Mouse (Mus musculus) embryonic stem cell, embryonic (primary cell): ENCODE measurements around the gene Snupn.

Source experiments
- CTCF ChIA-PET, 4 experiments: fragments of 300-600 bp in 2 of 4; fragments of 350-600 bp in 2 of 4; sonication (Branson Sonifier 250); formaldehyde crosslinking; loops; one replicate each; lab custom pipeline; 2022; ENCODE audit warnings: inconsistent platforms in 2 of 4; lab: Charles Lee
- POLR2A ChIA-PET, 4 experiments: fragments of 300-600 bp in 2 of 4; fragments of 350-600 bp in 2 of 4; sonication (Branson Sonifier 250); formaldehyde crosslinking; loops; one replicate each; lab custom pipeline; 2022; ENCODE audit warnings: antibody characterized with exemption in 4 of 4, inconsistent platforms in 1 of 4; lab: Charles Lee

The Snupn gene

DNA sequence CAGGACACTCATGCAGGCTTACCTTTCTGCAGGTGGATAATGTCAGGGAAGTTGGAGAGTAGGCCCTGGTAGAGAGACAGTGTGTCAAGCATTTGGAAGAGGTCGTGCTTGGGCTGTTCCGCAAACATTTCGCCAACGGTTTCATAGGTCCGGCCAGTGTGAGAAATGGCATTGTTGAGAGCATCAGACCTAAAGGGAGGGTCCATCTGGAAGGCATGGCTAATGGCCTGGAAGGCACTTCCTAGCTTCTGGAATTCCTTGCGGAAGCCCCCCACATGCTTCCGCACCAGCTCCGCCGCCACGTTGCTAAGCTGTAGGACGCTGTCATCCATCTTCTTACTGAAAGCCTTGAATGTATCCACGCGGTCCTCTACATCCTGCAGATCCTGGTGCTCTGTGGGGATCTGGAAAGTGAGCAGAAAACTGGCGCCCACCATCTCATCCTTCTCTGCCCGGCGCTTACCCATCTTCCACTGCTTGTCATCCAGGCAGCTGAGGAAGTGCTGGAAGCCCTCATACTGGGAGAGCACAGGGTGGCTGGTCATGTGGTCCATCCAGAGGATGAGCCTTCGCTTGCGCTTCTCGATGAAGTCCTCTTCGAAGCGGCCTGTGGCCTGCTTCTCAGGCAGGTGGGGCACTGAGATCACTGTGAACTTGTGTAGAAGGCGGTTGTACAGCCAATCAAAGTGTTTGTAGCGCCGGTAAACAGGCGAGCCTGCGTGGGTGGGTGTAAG lies 25.2 kb upstream of the Snupn start:
- ChIA-PET CTCF (interaction anchor here in 3 of 4 experiments (0.6 to 3.6 kb wide), 5 partner anchors 34 to 195 kb away, joined by 3 to 20 read pairs (median 5); no protein-coding TSS in a partner anchor), POLR2A (interaction anchor here in 3 of 4 experiments (0.5 to 3.1 kb wide), 9 partner anchors 11 to 166 kb away, joined by 3 to 18 read pairs (median 3); partner anchors contain the start of genes Imp3 (in 2 of the 3) and Snupn (in 1 of the 3))

DNA sequence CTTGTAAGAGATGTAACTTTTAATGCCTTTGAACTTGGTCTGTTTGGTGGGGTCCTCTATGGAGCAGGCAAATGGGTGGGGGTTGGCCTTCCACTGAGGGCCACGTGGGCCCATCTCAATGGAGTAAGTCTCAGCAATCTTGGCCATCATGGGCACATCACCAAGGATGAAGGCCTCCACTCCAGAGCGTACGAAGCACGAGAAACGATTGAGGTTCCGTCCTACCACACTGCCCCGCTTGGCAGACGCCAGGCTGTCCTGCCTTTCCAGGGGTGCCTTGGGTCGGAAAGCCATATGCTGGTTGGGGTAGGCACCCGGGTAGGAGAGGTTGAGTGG lies 24.7 kb upstream of the Snupn start:
- ChIA-PET POLR2A (interaction anchor here in 2 of 4 experiments (0.7 to 3.1 kb wide), 7 partner anchors 11 to 617 kb away, joined by 3 to 18 read pairs (median 5); partner anchors contain the start of gene Imp3 (in 2 of the 2)), CTCF (interaction anchor here in 3 of 4 experiments (0.6 to 3.6 kb wide), 4 partner anchors 34 to 196 kb away, joined by 3 to 20 read pairs (median 3); no protein-coding TSS in a partner anchor)

DNA sequence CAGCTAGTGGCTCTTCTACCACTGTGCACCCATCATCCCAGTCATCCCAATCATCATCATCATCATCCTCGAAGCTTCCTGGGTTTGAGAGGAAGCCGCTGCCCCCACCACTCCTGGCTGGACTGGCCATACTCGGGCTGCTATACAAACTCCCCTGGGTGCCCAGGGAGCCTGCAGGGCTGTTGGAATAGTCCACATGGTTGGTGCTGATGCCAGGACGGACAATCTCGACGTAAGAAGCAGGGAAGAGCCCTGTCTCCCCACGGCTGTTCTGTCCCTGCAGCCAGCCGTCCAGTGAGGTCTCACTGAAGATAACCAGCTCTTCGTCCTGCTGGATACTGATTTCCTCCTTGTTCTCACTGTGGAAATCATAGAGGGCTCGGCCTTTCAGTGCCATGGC lies 24.3 kb upstream of the Snupn start:
- ChIA-PET POLR2A (interaction anchor here in 2 of 4 experiments (0.7 to 3.1 kb wide), 9 partner anchors 11 to 617 kb away, joined by 3 to 18 read pairs (median 9); partner anchors contain the start of genes Imp3 (in 2 of the 2), Ptpn9 (in 1 of the 2) and Snupn (in 1 of the 2)), CTCF (interaction anchor here (0.5 to 3.6 kb wide), 6 partner anchors 9 to 196 kb away, joined by 3 to 20 read pairs (median 4); no protein-coding TSS in a partner anchor)

DNA sequence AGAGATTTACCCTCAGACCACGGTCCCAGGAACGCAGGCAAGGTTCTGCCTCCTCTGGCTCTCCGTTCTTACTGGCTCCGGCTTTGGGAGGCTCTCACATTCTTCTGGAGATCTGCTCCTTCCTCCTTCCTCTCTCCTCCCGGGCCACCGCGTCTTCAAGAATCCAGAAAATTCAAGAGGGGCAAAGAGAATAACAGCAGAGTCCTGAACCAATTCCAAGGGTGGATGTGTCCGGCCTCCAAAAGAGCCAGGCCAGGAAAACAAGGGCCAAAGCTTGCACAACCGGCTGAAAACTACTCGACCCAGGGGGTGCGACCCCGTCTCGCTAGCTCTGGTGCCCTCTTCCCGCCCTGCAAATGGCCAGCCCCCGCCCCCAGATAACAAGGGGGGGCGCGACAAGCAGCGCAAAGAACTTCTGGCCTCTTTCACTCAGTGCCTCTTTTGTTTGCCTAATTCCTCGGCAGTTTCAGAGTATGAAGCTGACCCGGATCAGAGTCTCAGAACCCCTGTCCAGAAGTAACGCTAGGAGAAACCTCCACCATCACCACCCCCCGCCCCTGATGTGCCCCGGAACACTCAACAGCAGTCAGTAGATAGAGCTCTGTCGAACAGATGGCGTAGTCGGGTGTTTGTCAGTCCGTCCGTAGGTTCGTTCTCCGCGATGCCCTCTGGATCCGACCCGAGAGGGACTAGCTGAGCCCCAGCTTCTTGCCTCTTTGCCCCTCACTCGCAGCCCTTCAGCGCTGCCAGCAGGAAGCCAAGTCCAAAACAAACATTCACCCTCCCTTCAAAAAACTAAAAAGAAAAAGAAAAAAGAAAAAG lies 23.3 kb upstream of the Snupn start:
- ChIA-PET CTCF (interaction anchor here (0.6 to 3.6 kb wide), 44 partner anchors 8 to 576 kb away, joined by 3 to 20 read pairs (median 4); partner anchors contain the start of genes Imp3 (in 2 of the 4), Man2c1 (in 2 of the 4), Rpp25 (in 1 of the 4) and Snupn (in 1 of the 4)), POLR2A (interaction anchor here (0.6 to 3.6 kb wide), 41 partner anchors 10 to 292 kb away, joined by 3 to 55 read pairs (median 5); partner anchors contain the start of genes Imp3 (in 4 of the 4), Man2c1 (in 3 of the 4), Snupn (in 3 of the 4) and Ptpn9 (in 2 of the 4))

DNA sequence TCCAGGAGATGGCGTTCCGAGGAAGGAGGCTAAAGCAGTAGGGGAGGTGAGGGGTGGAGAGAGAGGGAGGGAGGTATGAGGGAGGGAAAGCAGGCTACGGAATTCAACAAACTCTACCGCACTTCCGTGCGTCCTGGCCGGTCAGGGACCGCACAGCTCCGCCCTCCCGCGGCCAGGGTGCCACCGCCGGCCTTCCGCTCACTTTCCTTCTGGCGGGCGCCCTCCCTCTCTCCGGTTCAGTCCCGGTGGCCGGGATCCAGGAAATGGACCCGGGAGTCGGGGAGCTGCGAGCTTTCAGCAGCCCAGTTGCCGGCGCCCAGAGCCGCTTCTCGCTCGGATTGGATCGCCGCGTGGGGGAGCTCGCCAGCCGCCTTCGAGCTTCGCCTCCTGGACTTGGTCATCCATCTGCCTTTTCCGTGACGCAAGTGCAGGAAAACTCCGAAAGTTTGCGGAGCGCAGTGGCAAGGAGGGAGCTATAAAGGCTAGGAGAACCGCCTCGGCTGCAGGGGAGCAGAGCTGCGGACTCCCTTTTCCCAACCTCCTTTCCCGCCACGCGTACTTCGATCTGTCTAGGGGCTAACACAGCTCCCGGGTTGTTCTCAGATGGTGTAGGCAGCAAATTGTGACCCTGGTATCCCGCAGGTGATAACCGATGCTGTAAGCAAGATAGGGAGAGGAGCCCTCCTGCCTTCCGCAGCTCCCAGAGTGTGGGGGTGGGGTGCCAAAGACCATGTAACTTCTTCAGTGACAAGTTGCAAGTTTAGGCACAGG lies 22.5 kb upstream of the Snupn start, which contains the start of gene Snx33:
Gene Snx33 (minus strand): TSS at position 331 of the 771 bp plus-strand sequence.
- POLR2A ChIA-PET = interaction anchor here (0.7 to 3.6 kb wide), 37 partner anchors 9 to 293 kb away, joined by 3 to 55 read pairs (median 5); partner anchors contain the start of genes Imp3 (in 4 of the 4), Man2c1 (in 3 of the 4), Snupn (in 3 of the 4) and Ptpn9 (in 2 of the 4)
- CTCF ChIA-PET = interaction anchor here (0.6 to 3.6 kb wide), 42 partner anchors 9 to 808 kb away, joined by 3 to 20 read pairs (median 4); partner anchors contain the start of genes Imp3 (in 2 of the 4), Man2c1 (in 2 of the 4), Rpp25 (in 1 of the 4) and Snupn (in 1 of the 4)

DNA sequence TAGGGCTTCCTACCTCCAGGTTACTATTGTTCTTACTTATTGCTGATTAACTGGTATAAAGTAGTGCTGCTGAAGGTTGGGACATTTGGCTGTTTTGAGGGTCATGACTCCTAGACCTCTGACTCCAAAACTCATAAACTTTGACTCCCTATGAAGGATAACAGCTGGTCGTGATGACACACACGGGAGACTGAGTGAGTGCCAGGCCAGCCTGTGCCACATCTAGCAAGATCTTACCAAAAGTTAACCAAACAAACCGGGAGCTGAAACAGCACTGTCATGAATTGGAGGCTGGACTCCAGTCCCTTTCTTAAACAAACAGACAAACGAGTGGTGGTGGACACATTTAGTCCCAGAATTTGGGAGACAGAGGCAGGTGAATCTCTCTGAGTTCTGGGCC lies 21.2 kb upstream of the Snupn start:
- ChIA-PET CTCF (interaction anchor here in 2 of 4 experiments (1.1 to 3.0 kb wide), 3 partner anchors 15 to 726 kb away, joined by 3 to 14 read pairs (median 4); no protein-coding TSS in a partner anchor), POLR2A (interaction anchor here in 3 of 4 experiments (1.0 to 3.6 kb wide), 6 partner anchors 8 to 22 kb away, joined by 3 to 55 read pairs (median 10); partner anchors contain the start of genes Imp3 (in 3 of the 3) and Snupn (in 2 of the 3))

DNA sequence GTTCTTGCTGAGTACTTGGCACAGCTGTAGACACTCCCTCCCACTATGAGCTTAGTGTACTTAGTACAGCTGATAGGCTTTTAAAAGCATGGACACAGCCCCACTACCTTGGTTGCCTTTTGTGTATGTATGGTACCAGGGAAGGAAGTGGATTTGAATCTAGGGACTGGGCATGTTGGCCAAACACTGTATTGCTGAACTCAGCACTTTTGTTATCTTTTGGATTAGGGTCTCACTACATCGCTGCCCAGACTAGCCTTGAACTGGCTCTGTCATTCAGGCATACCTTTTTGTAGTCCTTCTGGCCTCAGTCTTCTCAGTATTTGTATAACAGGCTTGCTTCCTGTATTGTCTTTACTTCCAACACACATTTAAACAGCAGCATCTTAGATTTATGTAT lies 20.1 kb upstream of the Snupn start:
- POLR2A ChIA-PET = interaction anchor here in 2 of 4 experiments (1.4 to 3.6 kb wide), 5 partner anchors 8 to 142 kb away, joined by 3 to 33 read pairs (median 4); partner anchors contain the start of genes Imp3 (in 1 of the 2) and Snupn (in 1 of the 2)

DNA sequence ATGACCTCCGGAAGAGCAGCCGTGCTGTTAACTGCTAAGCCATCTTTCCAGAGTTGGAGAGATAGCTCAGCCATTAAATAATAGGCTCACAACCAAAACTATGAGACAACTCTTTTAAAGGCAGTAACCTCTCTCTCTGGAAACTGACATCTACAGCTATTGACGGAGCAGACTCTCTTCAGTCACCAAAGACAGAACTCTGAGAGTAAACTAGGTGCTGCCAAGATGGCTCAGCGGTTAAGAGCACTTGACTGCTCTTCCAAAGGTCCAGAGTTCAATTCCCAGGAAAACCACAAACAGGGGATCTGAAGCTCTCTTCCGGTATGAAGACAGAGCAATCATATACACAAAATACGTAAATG lies 13.8 kb upstream of the Snupn start:
- ChIA-PET CTCF (interaction anchor here (0.6 to 1.9 kb wide), 10 partner anchors 9 to 274 kb away, joined by 3 to 9 read pairs (median 4); partner anchors contain the start of genes Snx33 (in 3 of the 4), Ptpn9 (in 1 of the 4) and Snupn (in 1 of the 4)), POLR2A (interaction anchor here (0.5 to 6.9 kb wide), 35 partner anchors 8 to 1986 kb away, joined by 3 to 81 read pairs (median 6); partner anchors contain the start of genes Snx33 (in 4 of the 4), Snupn (in 3 of the 4), Ptpn9 (in 2 of the 4) and AY074887 (in 1 of the 4))

More for the DNA sequence above, 20.1 kb upstream of the Snupn start:
- CTCF ChIA-PET = interaction anchor here in 2 of 4 experiments (0.7 to 1.0 kb wide), 3 partner anchors 12 to 324 kb away, joined by 3 to 20 read pairs (median 3); no protein-coding TSS in a partner anchor

DNA sequence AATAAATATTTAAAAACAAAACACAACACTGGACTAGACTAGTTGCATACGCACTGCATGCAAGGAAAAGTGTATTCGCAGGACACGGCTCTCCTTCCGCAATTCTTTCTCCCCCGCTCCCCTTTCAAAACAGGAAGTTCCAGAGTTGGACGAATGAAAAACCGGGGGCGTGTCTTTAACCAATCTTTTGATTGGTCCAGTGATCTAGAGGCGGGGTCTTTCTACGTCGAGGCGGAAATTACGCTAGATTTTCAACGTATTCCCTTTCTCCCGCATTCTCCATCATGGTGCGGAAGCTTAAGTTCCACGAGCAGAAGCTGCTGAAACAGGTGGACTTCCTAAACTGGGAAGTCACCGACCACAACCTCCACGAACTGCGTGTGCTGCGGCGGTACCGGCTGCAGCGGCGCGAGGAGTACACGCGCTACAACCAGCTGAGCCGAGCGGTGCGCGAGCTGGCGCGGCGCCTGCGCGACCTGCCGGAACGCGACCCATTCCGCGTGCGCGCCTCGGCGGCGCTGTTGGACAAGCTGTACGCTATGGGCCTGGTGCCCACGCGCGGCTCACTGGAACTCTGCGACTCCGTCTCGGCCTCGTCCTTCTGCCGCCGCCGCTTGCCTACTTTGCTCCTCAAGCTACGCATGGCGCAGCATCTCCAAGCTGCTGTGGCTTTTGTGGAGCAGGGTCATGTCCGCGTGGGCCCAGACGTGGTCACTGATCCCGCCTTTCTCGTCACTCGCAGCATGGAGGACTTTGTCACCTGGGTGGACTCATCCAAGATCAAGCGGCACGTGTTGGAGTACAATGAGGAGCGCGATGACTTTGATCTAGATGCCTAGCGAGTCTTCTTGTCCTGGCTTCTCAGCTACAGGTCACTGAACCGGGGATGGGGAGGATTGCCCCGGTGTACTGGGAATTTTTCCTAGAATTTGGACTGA lies 13.2 kb upstream of the Snupn start, which contains the start of gene Imp3:
Gene Imp3 (plus strand): TSS at position 253 of the 938 bp plus-strand sequence.
- ChIA-PET POLR2A (interaction anchor here (0.5 to 6.9 kb wide), 44 partner anchors 9 to 1319 kb away, joined by 3 to 81 read pairs (median 5); partner anchors contain the start of genes Snx33 (in 4 of the 4), Snupn (in 3 of the 4), Ptpn9 (in 2 of the 4) and Rpp25 (in 2 of the 4)), CTCF (interaction anchor here (0.6 to 2.2 kb wide), 14 partner anchors 9 to 274 kb away, joined by 3 to 9 read pairs (median 5); partner anchors contain the start of genes Snx33 (in 3 of the 4), Snupn (in 2 of the 4), Neil1 (in 1 of the 4) and Ptpn9 (in 1 of the 4))

DNA sequence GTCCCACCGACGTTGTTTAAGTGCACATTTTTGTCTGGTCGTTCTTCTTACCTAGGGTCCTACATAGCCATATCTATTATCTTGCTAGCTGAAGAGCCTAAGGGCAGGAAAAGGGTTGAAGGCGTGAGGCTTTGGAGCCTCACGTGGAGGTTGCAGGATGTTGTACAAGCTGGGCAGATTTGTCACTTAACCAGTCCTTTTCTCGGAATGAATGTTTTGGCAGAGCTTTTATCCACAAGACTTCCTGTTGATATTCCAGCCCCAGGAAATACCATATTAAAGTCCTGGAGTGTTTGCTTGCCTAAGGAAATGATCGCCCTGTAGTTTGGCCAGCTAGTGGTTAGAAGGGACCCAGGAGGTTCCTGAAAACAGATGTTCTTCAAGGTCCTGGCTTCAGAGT lies 12.3 kb upstream of the Snupn start:
- ChIA-PET POLR2A (interaction anchor here in 3 of 4 experiments (0.6 to 6.9 kb wide), 26 partner anchors 10 to 661 kb away, joined by 3 to 81 read pairs (median 8); partner anchors contain the start of genes Snx33 (in 3 of the 3), Ptpn9 (in 2 of the 3), Rpp25 (in 2 of the 3) and Snupn (in 2 of the 3)), CTCF (interaction anchor here in 3 of 4 experiments (0.6 to 2.2 kb wide), 8 partner anchors 10 to 209 kb away, joined by 3 to 9 read pairs (median 6); partner anchors contain the start of genes Snx33 (in 3 of the 3), Neil1 (in 1 of the 3) and Snupn (in 1 of the 3))

DNA sequence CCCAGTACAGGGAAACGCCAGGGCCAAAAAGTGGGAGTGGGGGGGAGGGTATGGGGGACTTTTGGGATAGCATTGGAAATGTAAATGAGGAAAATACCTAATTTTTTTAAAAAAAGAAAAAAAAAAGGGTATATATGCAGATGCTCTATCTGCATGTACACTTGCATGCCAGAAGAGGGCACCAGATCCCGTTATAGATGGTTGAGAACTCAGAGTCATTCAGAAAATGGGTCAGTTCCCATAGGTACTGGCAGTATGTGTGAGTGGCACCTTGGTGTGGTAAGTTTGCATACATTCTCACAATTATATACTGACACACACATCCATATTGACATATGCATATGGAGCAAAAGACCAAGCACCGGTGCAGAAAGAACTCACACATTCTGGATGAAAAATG lies 3.2 kb upstream of the Snupn start:
- CTCF ChIA-PET = interaction anchor here in 3 of 4 experiments (0.6 to 1.6 kb wide), 13 partner anchors 11 to 790 kb away, joined by 3 to 9 read pairs (median 4); partner anchors contain the start of genes Commd4 (in 1 of the 3) and Man2c1 (in 1 of the 3)
- POLR2A ChIA-PET = interaction anchor here in 1 of 4 experiments (0.6 kb wide), 1 partner anchor 1808 kb away, joined by 3 read pairs; no protein-coding TSS in a partner anchor

DNA sequence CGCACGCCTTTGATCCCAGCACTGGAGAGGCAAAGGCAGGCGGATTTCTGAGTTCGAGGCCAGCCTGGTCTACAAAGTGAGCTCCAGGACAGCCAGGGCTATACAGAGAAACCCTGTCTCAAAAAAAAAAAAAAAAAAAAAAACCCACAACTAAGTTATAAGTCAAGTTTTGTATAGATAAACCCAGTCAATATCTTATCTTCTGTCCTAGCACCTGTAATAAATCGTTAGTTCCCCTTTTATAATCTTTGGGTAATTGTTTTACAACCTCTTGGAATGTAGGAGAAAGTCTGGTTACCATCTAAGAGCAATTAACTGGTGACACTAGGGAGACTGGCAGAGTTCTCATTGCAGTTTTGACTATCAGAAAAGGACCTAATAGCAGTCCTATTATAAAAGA lies 2.0 kb upstream of the Snupn start:
- POLR2A ChIA-PET = interaction anchor here in 2 of 4 experiments (0.6 to 1.8 kb wide), 5 partner anchors 11 to 111 kb away, joined by 4 to 10 read pairs (median 5); partner anchors contain the start of gene Imp3 (in 1 of the 2)
- CTCF ChIA-PET = interaction anchor here in 2 of 4 experiments (0.6 to 1.8 kb wide), 4 partner anchors 12 to 182 kb away, joined by 3 to 5 read pairs (median 4); partner anchors contain the start of genes Imp3 (in 1 of the 2) and Snx33 (in 1 of the 2)

DNA sequence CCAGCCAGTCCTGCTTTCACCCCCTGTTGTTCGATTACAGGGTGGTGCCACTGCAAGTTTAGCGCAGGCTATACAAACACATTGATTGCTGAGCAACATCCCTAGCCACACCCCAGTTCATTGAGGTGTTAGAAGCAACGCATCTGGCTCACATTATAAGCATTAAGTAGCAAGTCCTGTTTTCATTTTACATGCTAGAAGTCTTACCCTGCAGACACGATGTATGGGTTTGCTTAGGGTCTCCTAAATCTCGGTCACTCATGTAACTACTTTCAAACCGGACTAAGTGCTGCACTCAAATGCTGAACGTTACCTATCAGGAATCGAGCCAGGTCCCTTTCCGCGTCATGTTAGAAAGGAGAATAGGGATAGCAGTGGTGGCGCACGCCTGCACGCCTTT lies 911 bp upstream of the Snupn start:
- ChIA-PET CTCF (interaction anchor here in 2 of 4 experiments (0.6 to 1.8 kb wide), 2 partner anchors 58 to 235 kb away, joined by 5 read pairs; no protein-coding TSS in a partner anchor), POLR2A (interaction anchor here in 2 of 4 experiments (0.7 to 1.8 kb wide), 3 partner anchors 12 to 40 kb away, joined by 3 to 10 read pairs (median 3); partner anchors contain the start of gene Imp3 (in 2 of the 2))

DNA sequence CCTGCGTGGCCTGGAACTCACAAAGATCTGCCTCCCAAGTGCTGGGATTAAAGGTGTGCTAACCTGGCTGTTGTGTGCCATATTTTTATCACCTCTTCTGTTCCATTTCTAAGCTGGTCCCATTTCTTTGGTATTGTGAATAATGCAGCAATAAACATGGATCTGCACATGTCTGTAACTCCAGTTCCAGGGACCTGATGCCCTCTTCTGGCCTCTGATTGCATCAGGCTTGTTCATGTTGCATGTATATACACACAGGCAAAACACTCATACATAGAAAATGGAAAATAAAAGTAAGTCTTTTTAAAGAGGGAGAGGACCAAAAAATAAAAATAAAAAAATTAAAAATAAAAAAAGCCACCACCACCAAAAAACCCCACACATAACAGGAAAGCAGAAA lies 2.9 kb downstream of the Snupn start:
- POLR2A ChIA-PET = interaction anchor here in 1 of 4 experiments (0.7 to 3.2 kb wide), 2 partner anchors 26 to 946 kb away, joined by 4 to 12 read pairs; partner anchors contain the start of gene Snx33
- CTCF ChIA-PET = interaction anchor here in 2 of 4 experiments (0.6 to 1.7 kb wide), 2 partner anchors 106 to 178 kb away, joined by 3 to 4 read pairs; no protein-coding TSS in a partner anchor
